Mouse (Mus musculus) testis, adult 2 months (tissue): Measurements from ENCODE around the gene Gpat3. TPM values are rescaled to one million over a fixed set of nuclear protein-coding genes. Genes with fewer than 3 reads are reported as not detected.

Experiments used
- H3K27ac ChIP-seq: fragments of 200-500 bp; 2 replicates; pipeline ENCODE4 v1.5.1; 2012; ENCODE audit warnings: low read depth, low read length; ENCODE audit not compliant: control insufficient read depth, insufficient read depth
- H3K27me3 ChIP-seq: fragments of 200-500 bp; 2 replicates; pipeline ENCODE4 v1.6.1; 2012; ENCODE audit warnings: mild to moderate bottlenecking, low read length, moderate library complexity; ENCODE audit not compliant: control insufficient read depth, insufficient read depth
- H3K36me3 ChIP-seq: fragments of 200-500 bp; 2 replicates; pipeline ENCODE4 v1.6.1; 2012; ENCODE audit warnings: mild to moderate bottlenecking, low read length; ENCODE audit not compliant: control insufficient read depth, insufficient read depth
- H3K4me1 ChIP-seq: fragments of 200-500 bp; 2 replicates; pipeline ENCODE4 v1.6.1; 2012; ENCODE audit warnings: low read length; ENCODE audit not compliant: control insufficient read depth, insufficient read depth
- H3K4me3 ChIP-seq: fragments of 200-500 bp; 2 replicates; pipeline ENCODE4 v1.5.1; 2012; ENCODE audit warnings: low read depth, mild to moderate bottlenecking, low read length, moderate library complexity, mixed read lengths; ENCODE audit not compliant: control insufficient read depth
- CTCF ChIP-seq: fragments of 200-500 bp; IDR thresholded peaks from 2 replicates; pipeline ENCODE4 v1.5.1; 2012; ENCODE audit warnings: low read depth, mild to moderate bottlenecking, inconsistent platforms, low read length, moderate library complexity; ENCODE audit not compliant: control insufficient read depth, insufficient read depth, insufficient replicate concordance
- POLR2A ChIP-seq: fragments of 200-500 bp; IDR thresholded peaks from 2 replicates; pipeline ENCODE4 v1.6.1; 2012; ENCODE audit warnings: low read depth, mild to moderate bottlenecking, inconsistent platforms, low read length, moderate library complexity; ENCODE audit not compliant: control insufficient read depth
- polyA plus RNA-seq: library from polyadenylated mRNA; depleted of rRNA; stranded (reverse); fragments of >200 nt; gene quantifications from 2 replicates; pipeline ENCODE4 v1.2.3, GENCODE M21; 2012

Gpat3 gene
- polyA plus RNA-seq, 1 experiment: 26.8 TPM

GRCm38 (mm10) chr5:100875180-100875579 lies 29.7 kb downstream of the Gpat3 start:
- H3K27ac ChIP-seq: no peak overlapping the region
- TF ChIP-seq POLR2A: no peak
- H3K4me3 ChIP-seq: no peak overlapping the region
- no peaks in the 10 kb centered on the region for H3K36me3 ChIP-seq
- H3K4me1 ChIP-seq: no peaks in the 10 kb centered on the region
- H3K27me3 ChIP-seq: no peaks in the 10 kb centered on the region

DNA sequence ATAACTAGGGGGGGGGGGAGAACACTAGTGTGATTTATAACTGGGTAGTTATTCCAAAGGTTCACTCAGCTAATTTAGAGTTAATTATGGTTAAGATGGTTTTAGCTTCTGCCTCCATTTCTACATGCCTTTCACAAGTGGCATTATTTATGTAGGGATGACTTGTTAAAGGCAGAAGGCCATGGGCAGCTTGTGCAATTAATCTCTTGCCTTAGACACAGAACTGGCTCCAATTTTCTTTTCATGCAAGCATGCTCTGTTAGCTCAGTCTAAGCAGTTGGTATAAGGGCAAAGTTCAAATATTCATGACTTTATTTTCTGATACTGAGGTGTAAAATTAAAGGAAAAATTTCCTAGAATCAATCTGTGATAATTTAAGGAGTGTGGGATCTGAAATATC lies 31.5 kb downstream of the Gpat3 start:
- Histone ChIP-seq H3K27ac (no peak overlapping the region), H3K4me1 (no peaks in the 10 kb centered on the region), H3K4me3 (no peak overlapping the region), H3K27me3 (no peaks in the 10 kb centered on the region), H3K36me3 (no peaks in the 10 kb centered on the region)
- TF ChIP-seq POLR2A (no peak), CTCF (no peak)

GRCm38 (mm10) chr5:100885216-100885615 lies 39.7 kb downstream of the Gpat3 start:
- Histone ChIP-seq H3K4me3 (no peak overlapping the region), H3K4me1 (no peaks in the 10 kb centered on the region), H3K27ac (no peak overlapping the region), H3K27me3 (no peaks in the 10 kb centered on the region), H3K36me3 (no peaks in the 10 kb centered on the region)
- TF ChIP-seq POLR2A: no peak
- TF ChIP-seq CTCF: no peak

GRCm38 (mm10) chr5:100886331-100886988 lies 40.9 kb downstream of the Gpat3 start:
- H3K4me3 ChIP-seq: no peak overlapping the region
- no peaks in the 10 kb centered on the region for H3K4me1 ChIP-seq
- no peak for TF ChIP-seq CTCF
- no peak for TF ChIP-seq POLR2A
- H3K27ac ChIP-seq: no peak overlapping the region
- no peaks in the 10 kb centered on the region for H3K36me3 ChIP-seq
- H3K27me3 ChIP-seq: no peaks in the 10 kb centered on the region

DNA sequence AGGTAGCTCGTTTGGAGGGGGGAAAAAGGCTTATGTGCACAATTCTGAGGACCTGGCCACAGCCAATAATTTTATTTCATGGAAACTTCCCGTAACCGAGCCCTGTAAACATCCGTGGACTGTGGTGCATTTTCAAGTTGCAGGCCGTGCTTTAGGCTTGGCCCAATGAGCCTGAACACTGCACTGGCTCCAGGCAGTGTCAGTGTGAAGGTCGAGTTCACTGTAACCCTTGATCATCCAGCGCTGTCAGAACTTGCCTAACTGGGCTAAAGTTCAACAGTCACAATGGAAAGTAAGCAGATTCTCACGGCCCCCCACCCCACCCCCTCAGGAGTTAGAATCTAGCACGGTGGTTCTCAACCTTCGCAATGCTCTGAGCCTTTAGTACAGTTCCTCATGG lies 50.7 kb downstream of the Gpat3 start:
- TF ChIP-seq POLR2A (no peak), CTCF (no peak)
- no peaks in the 10 kb centered on the region for H3K36me3 ChIP-seq
- no peaks in the 10 kb centered on the region for H3K27me3 ChIP-seq
- H3K4me1 ChIP-seq: no peaks in the 10 kb centered on the region
- no peak overlapping the region for H3K4me3 ChIP-seq
- H3K27ac ChIP-seq: no peak overlapping the region

DNA sequence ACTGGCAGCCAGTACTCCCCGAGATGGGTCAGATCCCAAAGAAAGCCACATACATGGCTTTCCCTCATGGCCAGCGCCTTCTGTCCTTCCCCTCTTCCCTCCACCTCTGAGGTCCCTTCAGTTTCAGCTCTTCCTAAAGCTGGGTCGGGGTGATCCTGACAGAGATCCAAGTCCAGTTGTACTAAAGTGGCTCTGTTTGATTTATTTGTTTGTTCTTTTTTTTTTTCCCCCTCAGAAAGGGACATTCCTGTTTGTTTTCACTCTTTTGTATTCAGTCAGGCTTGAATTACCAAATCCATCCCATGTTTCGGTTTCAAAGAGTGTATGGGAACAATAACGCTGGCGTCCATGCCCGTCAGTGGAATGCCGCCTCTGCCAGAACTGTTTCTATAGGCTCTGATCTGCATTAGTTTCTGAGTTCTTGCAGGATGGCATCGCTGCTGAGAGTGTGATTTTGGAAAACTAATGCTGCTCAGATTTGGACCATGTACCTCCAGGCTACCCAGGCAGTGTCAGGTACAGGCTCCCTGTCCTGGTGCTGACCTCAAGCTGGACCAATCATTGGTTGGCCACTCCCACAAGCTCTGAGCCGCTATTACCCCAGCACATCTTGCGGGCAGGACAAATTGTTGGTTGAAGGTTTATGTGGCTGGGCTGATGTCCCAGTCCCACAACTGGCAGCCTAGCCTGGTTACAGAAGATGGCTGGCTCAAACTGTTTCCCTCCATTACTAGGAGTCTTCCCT lies 54.4 kb downstream of the Gpat3 start:
- H3K27ac ChIP-seq: no peak overlapping the region

DNA sequence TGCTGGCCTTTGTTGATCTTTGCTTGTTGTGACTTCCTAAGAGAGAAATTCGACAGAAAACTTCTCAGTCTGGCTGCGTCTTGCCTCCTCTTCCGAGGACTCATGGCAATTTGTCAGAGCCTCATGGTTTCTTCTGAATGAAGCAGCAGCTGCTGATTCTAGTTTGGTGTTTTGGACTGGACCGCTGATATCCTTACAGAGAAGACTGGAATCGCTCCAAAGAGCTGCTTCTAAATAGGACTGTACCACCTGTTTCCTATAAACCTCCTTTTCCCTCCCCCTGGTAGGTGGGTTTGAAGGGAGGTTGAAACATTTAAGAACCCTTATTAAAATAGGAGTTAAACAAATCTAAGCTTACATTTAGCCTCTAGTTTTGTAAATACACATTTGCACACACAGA lies 55.5 kb downstream of the Gpat3 start:
- no peaks in the 10 kb centered on the region for H3K27me3 ChIP-seq
- H3K4me1 ChIP-seq: no peaks in the 10 kb centered on the region
- no peak overlapping the region for H3K27ac ChIP-seq
- H3K4me3 ChIP-seq: no peak overlapping the region
- no peak for TF ChIP-seq CTCF
- TF ChIP-seq POLR2A: no peak
- no peaks in the 10 kb centered on the region for H3K36me3 ChIP-seq

More for the DNA sequence above, 54.4 kb downstream of the Gpat3 start:
- no peak for TF ChIP-seq CTCF
- Histone ChIP-seq H3K4me3 (no peak overlapping the region), H3K4me1 (no peaks in the 10 kb centered on the region), H3K36me3 (no peaks in the 10 kb centered on the region), H3K27me3 (no peaks in the 10 kb centered on the region)
